Mouse (Mus musculus) intestine, embryonic 14.5 days (tissue): ENCODE data around the gene Lypd3. TPM values are rescaled to one million over a fixed set of nuclear protein-coding genes. Genes with fewer than 3 reads are reported as not detected.
A peak's percentile ranks its signal among the peaks of the same experiment; 100 is the strongest.

ENCODE experiments used
- ATAC-seq: fragments of 200-750 bp; cut with Nextera tagmentation; replicated peaks from 2 replicates; pipeline ENCODE4 v1.8.0; 2017; ENCODE audit warnings: low read depth, moderate number of reproducible peaks, moderate TSS enrichment, moderate library complexity; ENCODE audit not compliant: low FRiP score, low TSS enrichment
- DNase-seq: peaks from one replicate; pipeline ENCODE4 v3.0.0-alpha.2; 2018; ENCODE audit warnings: low spot score
- H3K27ac ChIP-seq: fragments of 300-500 bp; sonication (generic); 2 replicates; pipeline ENCODE4 v1.5.1; 2014; ENCODE audit warnings: low read depth, mild to moderate bottlenecking, control low read depth
- H3K27me3 ChIP-seq: fragments of 300-500 bp; sonication (generic); replicated peaks from 2 replicates; pipeline ENCODE4 v1.6.1; 2014; ENCODE audit warnings: low read length, control low read depth; ENCODE audit not compliant: control insufficient read depth, insufficient read depth
- H3K36me3 ChIP-seq: fragments of 300-500 bp; sonication (generic); 2 replicates; pipeline ENCODE4 v1.6.1; 2014; ENCODE audit warnings: low read length, control low read depth; ENCODE audit not compliant: control insufficient read depth, insufficient read depth
- H3K4me1 ChIP-seq: fragments of 300-500 bp; sonication (generic); replicated peaks from 2 replicates; pipeline ENCODE4 v1.6.1; 2014; ENCODE audit warnings: low read length, control low read depth, mixed read lengths; ENCODE audit not compliant: control insufficient read depth, insufficient read depth
- H3K4me2 ChIP-seq: fragments of 300-500 bp; sonication (generic); 2 replicates; pipeline ENCODE4 v1.6.1; 2014; ENCODE audit warnings: low read length
- H3K4me3 ChIP-seq: fragments of 300-500 bp; sonication (generic); 2 replicates; pipeline ENCODE4 v1.5.1; 2014; ENCODE audit warnings: low read depth, low read length, control low read depth, mixed read lengths
- H3K9ac ChIP-seq: fragments of 300-500 bp; sonication (generic); 2 replicates; pipeline ENCODE4 v1.6.1; 2014; ENCODE audit warnings: mild to moderate bottlenecking, low read length
- H3K9me3 ChIP-seq: fragments of 300-500 bp; sonication (generic); 2 replicates; pipeline ENCODE4 v1.6.1; 2016; ENCODE audit warnings: low read length, control low read depth; ENCODE audit not compliant: control insufficient read depth
- WGBS: fragments of 180-500 bp; shearing (Covaris S2); extraction: QIAGEN DNeasy Blood & Tissue Kit; methylation state at CpG from one replicate; pipeline ENCODE4 v1.1.7; 2014; 5-methylcytosine and 5-hydroxymethylcytosine counted together
- polyA plus RNA-seq: library from polyadenylated mRNA; unstranded; fragments of >200 nt; fragmentation: Nextera tagmentation; extraction: Ambion mirVana; gene quantifications from 2 replicates; pipeline ENCODE4 v1.2.1, GENCODE M21; 2014

Lypd3 gene
- 0.50 and 0.77 TPM in 2 replicates for polyA plus RNA-seq

- DNase-seq: no peak
- peaks cover 6% of the 10 kb centered on the region; the same call in 1 of the 2 replicates for H3K9me3 ChIP-seq
Measured at GRCm38 (mm10) chr7:24636264-24636663, at the start of gene Lypd3. TSS of gene Lypd3 (plus strand) at chr7:24636550.

GRCm38 (mm10) chr7:24586828-24587227 lies 49.5 kb upstream of the Lypd3 start:
- H3K4me3 ChIP-seq: peak overlapping the region; percentile 55
- peak; percentile 70 for ATAC-seq
- H3K36me3 ChIP-seq: no peaks in the 10 kb centered on the region
- 12% methylated on average over 8 of the region's 8 CpGs for WGBS
- DNase-seq: no peak
- peak overlapping the region; percentile 76 for H3K4me2 ChIP-seq
- H3K9ac ChIP-seq: peak overlapping the region; percentile 58; the same call in 1 of the 2 replicates
- no peaks in the 10 kb centered on the region; the same call in 1 of the 2 replicates for H3K4me1 ChIP-seq
- 0 out of 2 replicates have a peak, but pooled peaks cover 4% of the 10 kb centered on the region for H3K9me3 ChIP-seq
- peak overlapping the region; percentile 27; the same call in 1 of the 2 replicates for H3K27ac ChIP-seq
- H3K27me3 ChIP-seq: peaks cover 22% of the 10 kb centered on the region

More at GRCm38 (mm10) chr7:24636264-24636663, at the start of gene Lypd3:
- Histone ChIP-seq H3K36me3 (no peaks in the 10 kb centered on the region), H3K27me3 (peaks cover 56% of the 10 kb centered on the region), H3K27ac (no peak within 1 kb of the TSS), H3K9ac (no peak within 1 kb of the TSS), H3K4me3 (0 out of 2 replicates have a peak within 1 kb of the TSS, but pooled peaks have one; percentile 41), H3K4me1 (0 out of 2 replicates have a peak, but pooled peaks cover 3% of the 10 kb centered on the region), H3K4me2 (peak within 1 kb of the TSS; percentile 80; the same call in 1 of the 2 replicates)
- no peak for ATAC-seq
- WGBS: 22% methylated on average over 15 of the region's 15 CpGs

GRCm38 (mm10) chr7:24587330-24588105 lies 48.8 kb upstream of the Lypd3 start, which contains the start of the genes Ethe1 and Zfp575:
TSS of gene Ethe1 (plus strand) at chr7:24587543.
TSS of gene Zfp575 (minus strand) at chr7:24587641.
- ATAC-seq (peak; percentile 44), DNase-seq (peak; percentile 84)
- Histone ChIP-seq H3K36me3 (no peaks in the 10 kb centered on the region), H3K9ac (peak within 1 kb of the TSS; percentile 58), H3K4me1 (no peaks in the 10 kb centered on the region; the same call in 1 of the 2 replicates), H3K9me3 (0 out of 2 replicates have a peak, but pooled peaks cover 4% of the 10 kb centered on the region), H3K4me2 (peak within 1 kb of the TSS; percentile 76), H3K27me3 (peaks cover 22% of the 10 kb centered on the region), H3K4me3 (peak within 1 kb of the TSS; percentile 55), H3K27ac (peak within 1 kb of the TSS; percentile 27; the same call in 1 of the 2 replicates)
- WGBS: 6% methylated on average over 29 of the region's 30 CpGs

GRCm38 (mm10) chr7:24588336-24588735 lies 48.0 kb upstream of the Lypd3 start:
- Histone ChIP-seq H3K4me2 (no peak overlapping the region), H3K9me3 (0 out of 2 replicates have a peak, but pooled peaks cover 4% of the 10 kb centered on the region), H3K4me1 (no peaks in the 10 kb centered on the region; the same call in 1 of the 2 replicates), H3K9ac (no peak overlapping the region), H3K36me3 (no peaks in the 10 kb centered on the region), H3K27me3 (peaks cover 22% of the 10 kb centered on the region), H3K27ac (no peak overlapping the region), H3K4me3 (no peak overlapping the region)
- DNase-seq (no peak), ATAC-seq (no peak)
- WGBS: 72% methylated on average over 13 of the region's 13 CpGs

GRCm38 (mm10) chr7:24591735-24592134 lies 44.6 kb upstream of the Lypd3 start:
- 66% methylated on average over 5 of the region's 5 CpGs for WGBS
- Histone ChIP-seq H3K9ac (no peak overlapping the region), H3K4me3 (no peak overlapping the region), H3K4me2 (no peak overlapping the region), H3K36me3 (no peaks in the 10 kb centered on the region), H3K27ac (no peak overlapping the region), H3K27me3 (no peaks in the 10 kb centered on the region), H3K9me3 (no peaks in the 10 kb centered on the region), H3K4me1 (peaks cover 4% of the 10 kb centered on the region; the same call in 1 of the 2 replicates)
- ATAC-seq (no peak), DNase-seq (no peak)

- H3K27me3 ChIP-seq: no peaks in the 10 kb centered on the region
- 51% methylated on average over 4 of the region's 4 CpGs for WGBS
- H3K27ac ChIP-seq: no peak overlapping the region
- no peaks in the 10 kb centered on the region for H3K36me3 ChIP-seq
- H3K4me1 ChIP-seq: peaks cover 4% of the 10 kb centered on the region; the same call in 1 of the 2 replicates
- ATAC-seq (no peak), DNase-seq (no peak)
- no peak overlapping the region for H3K4me2 ChIP-seq
- H3K9me3 ChIP-seq: no peaks in the 10 kb centered on the region
- no peak overlapping the region for H3K4me3 ChIP-seq
- H3K9ac ChIP-seq: no peak overlapping the region
Measured at GRCm38 (mm10) chr7:24592163-24592562, 44.2 kb upstream of the Lypd3 start.

- Histone ChIP-seq H3K4me1 (peaks cover 4% of the 10 kb centered on the region; the same call in 1 of the 2 replicates), H3K27ac (no peak overlapping the region), H3K4me2 (no peak overlapping the region), H3K4me3 (no peak overlapping the region), H3K9me3 (no peaks in the 10 kb centered on the region), H3K27me3 (no peaks in the 10 kb centered on the region), H3K36me3 (no peaks in the 10 kb centered on the region), H3K9ac (no peak overlapping the region)
- ATAC-seq (no peak), DNase-seq (no peak)
- 81% methylated on average over 6 of the region's 6 CpGs for WGBS
Measured at GRCm38 (mm10) chr7:24592781-24593180, 43.6 kb upstream of the Lypd3 start.

GRCm38 (mm10) chr7:24593621-24594308 lies 42.6 kb upstream of the Lypd3 start:
- peaks cover 4% of the 10 kb centered on the region; the same call in 1 of the 2 replicates for H3K4me1 ChIP-seq
- H3K27ac ChIP-seq: no peak overlapping the region
- no peaks in the 10 kb centered on the region for H3K27me3 ChIP-seq
- H3K4me3 ChIP-seq: peak overlapping the region; percentile 66
- H3K9me3 ChIP-seq: no peaks in the 10 kb centered on the region
- H3K4me2 ChIP-seq: peak overlapping the region; percentile 66
- 3% methylated on average over 39 of the region's 39 CpGs for WGBS
- ATAC-seq (peak; percentile 93), DNase-seq (peak; percentile 78)
- H3K36me3 ChIP-seq: no peaks in the 10 kb centered on the region
- H3K9ac ChIP-seq: peak overlapping the region; percentile 56
